Mouse (Mus musculus): ENCODE data around the gene Hist1h3d. TPM values are rescaled to one million over a fixed set of nuclear protein-coding genes. Genes with fewer than 3 reads are reported as not detected.
"Not testable (repeated sequence)": the region's sequence is repeated elsewhere in the genome, so short reads cannot be mapped to it uniquely, and the experiment has no call there.

The Hist1h3d gene
- polyA plus RNA-seq, 1 experiment from 2014 or later, result 9.6 TPM

DNA sequence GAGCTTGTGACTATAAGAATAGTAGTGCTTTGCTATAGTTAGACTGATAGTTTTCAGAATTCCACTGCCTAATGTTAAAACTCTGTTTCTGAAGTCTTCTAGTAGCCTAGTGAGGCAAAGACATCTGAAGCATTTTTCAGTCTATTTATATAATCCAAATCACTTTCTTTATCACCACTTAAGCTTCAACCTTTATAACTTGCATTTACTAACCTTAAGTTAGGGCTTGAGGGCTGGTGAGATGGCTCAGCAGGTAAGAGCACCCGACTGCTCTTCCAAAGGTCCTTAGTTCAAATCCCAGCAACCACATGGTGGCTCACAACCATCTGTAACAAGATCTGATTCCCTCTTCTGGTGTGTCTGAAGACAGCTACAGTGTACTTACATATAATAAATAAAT lies 35.7 kb upstream of the Hist1h3d start:
- H3K4me2 ChIP-seq (ENCODE audit: low read length); H3K27me3 ChIP-seq (replicated peaks; ENCODE audit: control insufficient read depth, insufficient read depth, low read length): not testable (repeated sequence)

GRCm38 (mm10) chr13:23541497-23541896 lies 34.1 kb upstream of the Hist1h3d start:
- H3K27me3 ChIP-seq (replicated peaks; ENCODE audit: control insufficient read depth, insufficient read depth, low read length), result no peaks in the 10 kb centered on the region
- H3K36me3 ChIP-seq (ENCODE audit: control insufficient read depth, insufficient read depth, low read length), result no peaks in the 10 kb centered on the region
- H3K9ac ChIP-seq (ENCODE audit: low read length), result no peak overlapping the region
- WGBS, result 78% methylated on average over 3 of the region's 3 CpGs
- no peak overlapping the region for H3K27ac ChIP-seq (ENCODE audit: low read depth)
- DNase-seq (ENCODE audit: low spot score) (no peak), ATAC-seq (replicated peaks; ENCODE audit: low FRiP score, low TSS enrichment, low read depth) (no peak)
- H3K4me3 ChIP-seq (ENCODE audit: low read depth, low read length), result no peak overlapping the region
- peaks cover 3% of the 10 kb centered on the region; the same call in 1 of the 2 replicates for H3K4me1 ChIP-seq (replicated peaks; ENCODE audit: control insufficient read depth, insufficient read depth, low read length)
- no peaks in the 10 kb centered on the region for H3K9me3 ChIP-seq (ENCODE audit: control insufficient read depth, low read length)
- peak overlapping the region; percentile 94 for H3K4me2 ChIP-seq (ENCODE audit: low read length)

More for the DNA sequence above, 35.7 kb upstream of the Hist1h3d start:
- not testable (repeated sequence) for H3K4me1 ChIP-seq (replicated peaks; ENCODE audit: control insufficient read depth, insufficient read depth, low read length); H3K4me3 ChIP-seq (ENCODE audit: low read depth, low read length); H3K36me3 ChIP-seq (ENCODE audit: control insufficient read depth, insufficient read depth, low read length); DNase-seq (ENCODE audit: low spot score); ATAC-seq (replicated peaks; ENCODE audit: low FRiP score, low TSS enrichment, low read depth); H3K27ac ChIP-seq (ENCODE audit: low read depth); H3K9ac ChIP-seq (ENCODE audit: low read length); H3K9me3 ChIP-seq (ENCODE audit: control insufficient read depth, low read length)
- WGBS, result 64% methylated on average over 1 of the region's 1 CpGs

GRCm38 (mm10) chr13:23542225-23542980 lies 33.2 kb upstream of the Hist1h3d start:
- H3K27me3 ChIP-seq (replicated peaks; ENCODE audit: control insufficient read depth, insufficient read depth, low read length); H3K4me1 ChIP-seq (replicated peaks; ENCODE audit: control insufficient read depth, insufficient read depth, low read length); H3K9me3 ChIP-seq (ENCODE audit: control insufficient read depth, low read length); ATAC-seq (replicated peaks; ENCODE audit: low FRiP score, low TSS enrichment, low read depth); H3K36me3 ChIP-seq (ENCODE audit: control insufficient read depth, insufficient read depth, low read length): not testable (repeated sequence)
- H3K27ac ChIP-seq (ENCODE audit: low read depth), result peak overlapping the region; percentile 98
- peak overlapping the region; percentile 53 for H3K4me3 ChIP-seq (ENCODE audit: low read depth, low read length)
- peak overlapping the region; percentile 94 for H3K4me2 ChIP-seq (ENCODE audit: low read length)
- WGBS, result 9% methylated on average over 3 of the region's 3 CpGs
- peak; percentile 57 for DNase-seq (ENCODE audit: low spot score)
- H3K9ac ChIP-seq (ENCODE audit: low read length), result peak overlapping the region; percentile 53

- peak; percentile 92 for ATAC-seq (replicated peaks; ENCODE audit: low FRiP score, low TSS enrichment, low read depth)
- Histone ChIP-seq H3K27ac (ENCODE audit: low read depth) (peak within 1 kb of the TSS; percentile 98), H3K9ac (ENCODE audit: low read length) (peak within 1 kb of the TSS; percentile 77), H3K4me3 (ENCODE audit: low read depth, low read length) (peak within 1 kb of the TSS; percentile 53), H3K4me2 (ENCODE audit: low read length) (peak within 1 kb of the TSS; percentile 94)
- H3K27me3 ChIP-seq (replicated peaks; ENCODE audit: control insufficient read depth, insufficient read depth, low read length); H3K36me3 ChIP-seq (ENCODE audit: control insufficient read depth, insufficient read depth, low read length); H3K9me3 ChIP-seq (ENCODE audit: control insufficient read depth, low read length); H3K4me1 ChIP-seq (replicated peaks; ENCODE audit: control insufficient read depth, insufficient read depth, low read length): not testable (repeated sequence)
- DNase-seq (ENCODE audit: low spot score), result peak; percentile 86
- WGBS, result 0% methylated on average over 32 of the region's 42 CpGs
Observed at GRCm38 (mm10) chr13:23542999-23543607, 32.5 kb upstream of the Hist1h3d start, which contains the start of gene Hist1h2bh. Gene Hist1h2bh, minus strand, starts transcription at chr13:23543392.

DNA sequence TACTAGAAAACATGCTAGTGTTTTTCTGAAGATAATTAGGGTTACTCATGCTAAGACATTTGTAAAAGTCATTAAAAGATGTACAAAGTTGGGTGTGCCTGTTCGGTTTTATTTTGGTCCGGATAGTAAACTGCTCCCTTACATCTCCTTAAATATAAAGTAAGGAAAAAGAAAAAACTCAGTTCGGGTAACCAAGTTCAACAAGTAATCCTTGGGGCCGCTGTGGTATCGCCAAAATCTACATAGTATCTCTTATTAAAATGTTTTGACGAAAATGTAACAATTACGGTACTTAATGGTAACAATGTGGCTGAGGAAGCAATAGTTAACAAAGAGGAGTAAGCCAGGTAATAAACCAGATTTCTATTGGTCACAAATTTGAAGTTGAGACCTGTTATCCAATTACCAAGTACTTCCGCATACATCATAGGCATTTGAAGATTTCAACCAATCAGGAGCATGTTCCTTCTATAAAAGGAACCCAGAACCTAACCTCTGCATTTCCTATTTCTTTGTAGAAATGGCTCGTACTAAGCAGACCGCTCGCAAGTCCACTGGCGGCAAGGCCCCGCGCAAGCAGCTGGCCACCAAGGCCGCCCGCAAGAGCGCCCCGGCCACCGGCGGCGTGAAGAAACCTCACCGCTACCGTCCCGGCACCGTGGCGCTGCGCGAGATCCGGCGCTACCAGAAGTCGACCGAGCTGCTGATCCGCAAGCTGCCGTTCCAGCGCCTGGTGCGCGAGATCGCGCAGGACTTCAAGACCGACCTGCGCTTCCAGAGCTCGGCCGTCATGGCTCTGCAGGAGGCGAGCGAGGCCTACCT lies 31.4 kb upstream of the Hist1h3d start, which contains the start of gene Hist1h3f:
Gene Hist1h3f (plus strand): TSS at position 88 of the 822 bp plus-strand sequence.
- H3K9me3 ChIP-seq (ENCODE audit: control insufficient read depth, low read length), result no peaks in the 10 kb centered on the region
- H3K27ac ChIP-seq (ENCODE audit: low read depth), result peak within 1 kb of the TSS; percentile 98
- DNase-seq (ENCODE audit: low spot score), result peak; percentile 71
- peak within 1 kb of the TSS; percentile 53 for H3K4me3 ChIP-seq (ENCODE audit: low read depth, low read length)
- H3K4me2 ChIP-seq (ENCODE audit: low read length), result peak within 1 kb of the TSS; percentile 94
- no peaks in the 10 kb centered on the region for H3K36me3 ChIP-seq (ENCODE audit: control insufficient read depth, insufficient read depth, low read length)
- under 1% methylated on average over 23 of the region's 45 CpGs for WGBS
- peak; percentile 91 for ATAC-seq (replicated peaks; ENCODE audit: low FRiP score, low TSS enrichment, low read depth)
- H3K4me1 ChIP-seq (replicated peaks; ENCODE audit: control insufficient read depth, insufficient read depth, low read length), result no peaks in the 10 kb centered on the region
- no peaks in the 10 kb centered on the region for H3K27me3 ChIP-seq (replicated peaks; ENCODE audit: control insufficient read depth, insufficient read depth, low read length)
- H3K9ac ChIP-seq (ENCODE audit: low read length), result peak within 1 kb of the TSS; percentile 77

DNA sequence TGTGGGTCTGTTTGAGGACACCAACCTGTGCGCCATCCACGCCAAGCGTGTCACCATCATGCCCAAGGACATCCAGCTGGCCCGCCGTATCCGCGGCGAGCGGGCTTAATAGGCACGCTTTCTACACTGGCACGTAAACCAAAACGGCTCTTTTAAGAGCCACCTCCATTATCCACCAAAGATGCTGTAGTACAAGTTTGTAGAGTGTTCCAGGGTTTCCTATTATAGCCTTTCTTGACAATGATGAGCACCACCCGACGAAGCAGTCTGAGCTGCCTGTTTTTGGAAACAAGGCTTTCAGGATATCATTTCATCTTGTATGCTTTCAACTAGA lies 30.8 kb upstream of the Hist1h3d start:
- not testable (repeated sequence) for H3K27me3 ChIP-seq (replicated peaks; ENCODE audit: control insufficient read depth, insufficient read depth, low read length); H3K36me3 ChIP-seq (ENCODE audit: control insufficient read depth, insufficient read depth, low read length); ATAC-seq (replicated peaks; ENCODE audit: low FRiP score, low TSS enrichment, low read depth); H3K9me3 ChIP-seq (ENCODE audit: control insufficient read depth, low read length); H3K4me1 ChIP-seq (replicated peaks; ENCODE audit: control insufficient read depth, insufficient read depth, low read length)
- Histone ChIP-seq H3K27ac (ENCODE audit: low read depth) (peak overlapping the region; percentile 98), H3K9ac (ENCODE audit: low read length) (peak overlapping the region; percentile 77), H3K4me3 (ENCODE audit: low read depth, low read length) (peak overlapping the region; percentile 53), H3K4me2 (ENCODE audit: low read length) (peak overlapping the region; percentile 37)
- peak; percentile 58 for DNase-seq (ENCODE audit: low spot score)
- WGBS, result 1% methylated on average over 13 of the region's 14 CpGs

DNA sequence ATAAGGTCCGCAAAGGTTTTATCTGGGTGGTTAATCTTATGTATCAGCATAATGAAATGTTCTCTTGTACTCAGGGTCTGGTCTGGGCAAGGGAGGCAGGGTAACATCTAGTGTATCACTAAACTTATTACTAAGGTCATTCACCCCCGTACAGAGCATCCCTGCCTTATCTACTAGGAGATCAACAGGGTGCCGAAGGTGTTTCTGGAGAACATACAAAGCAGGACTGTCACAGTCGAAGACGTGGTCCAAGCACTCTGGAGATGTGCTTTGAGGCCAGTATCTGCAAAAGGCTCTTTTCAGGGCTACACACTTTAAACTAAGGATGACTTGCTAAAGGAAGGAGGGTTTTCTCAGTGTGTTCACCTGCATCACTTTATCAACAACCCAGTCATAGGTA lies 28.9 kb upstream of the Hist1h3d start:
- WGBS, result 66% methylated on average over 5 of the region's 5 CpGs
- Histone ChIP-seq H3K27me3 (replicated peaks; ENCODE audit: control insufficient read depth, insufficient read depth, low read length) (no peaks in the 10 kb centered on the region), H3K4me3 (ENCODE audit: low read depth, low read length) (no peak overlapping the region), H3K4me2 (ENCODE audit: low read length) (no peak overlapping the region), H3K9me3 (ENCODE audit: control insufficient read depth, low read length) (no peaks in the 10 kb centered on the region), H3K36me3 (ENCODE audit: control insufficient read depth, insufficient read depth, low read length) (no peaks in the 10 kb centered on the region), H3K9ac (ENCODE audit: low read length) (no peak overlapping the region), H3K4me1 (replicated peaks; ENCODE audit: control insufficient read depth, insufficient read depth, low read length) (peaks cover 3% of the 10 kb centered on the region; the same call in 1 of the 2 replicates), H3K27ac (ENCODE audit: low read depth) (no peak overlapping the region)
- ATAC-seq (replicated peaks; ENCODE audit: low FRiP score, low TSS enrichment, low read depth), result no peak
- no peak for DNase-seq (ENCODE audit: low spot score)

DNA sequence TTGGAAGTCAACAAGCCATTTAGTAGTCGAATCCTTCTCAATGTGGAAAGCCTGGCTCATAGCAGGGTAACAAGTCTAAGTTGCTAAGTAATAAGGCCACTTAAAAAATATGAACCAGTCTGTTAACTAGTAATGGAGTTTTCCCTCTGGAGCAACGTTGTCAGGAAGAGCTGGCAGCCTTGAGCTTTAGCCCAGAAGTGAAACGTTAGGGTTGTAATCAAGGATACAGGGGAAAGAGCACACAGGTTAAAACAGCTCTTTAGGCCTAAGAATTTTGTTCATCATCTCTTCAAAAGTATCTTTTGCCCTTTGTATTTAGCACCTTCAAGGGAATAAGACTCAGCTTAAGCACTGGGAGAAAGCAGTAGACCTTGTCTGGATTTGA lies 24.8 kb upstream of the Hist1h3d start:
- no peak for DNase-seq (ENCODE audit: low spot score)
- Histone ChIP-seq H3K4me2 (ENCODE audit: low read length) (peak overlapping the region; percentile 72), H3K9me3 (ENCODE audit: control insufficient read depth, low read length) (no peaks in the 10 kb centered on the region), H3K4me3 (ENCODE audit: low read depth, low read length) (peak overlapping the region; percentile 42), H3K9ac (ENCODE audit: low read length) (peak overlapping the region; percentile 71), H3K4me1 (replicated peaks; ENCODE audit: control insufficient read depth, insufficient read depth, low read length) (peaks cover 12% of the 10 kb centered on the region), H3K36me3 (ENCODE audit: control insufficient read depth, insufficient read depth, low read length) (no peaks in the 10 kb centered on the region), H3K27me3 (replicated peaks; ENCODE audit: control insufficient read depth, insufficient read depth, low read length) (no peaks in the 10 kb centered on the region), H3K27ac (ENCODE audit: low read depth) (peak overlapping the region; percentile 94)
- ATAC-seq (replicated peaks; ENCODE audit: low FRiP score, low TSS enrichment, low read depth), result no peak
- 6% methylated on average over 3 of the region's 3 CpGs for WGBS

Data from intestine, embryonic 14.5 days (tissue).